Mouse (Mus musculus) cerebellum, adult 11 months (tissue): Measurements from ENCODE around the gene Tspan2.

Source experiments
- DNase-seq: peaks from one replicate; pipeline ENCODE4 v3.0.0; 2022

Gene Tspan2

GRCm38 (mm10) chr3:102734313-102735030 is at the start of gene Tspan2:
TSS of gene Tspan2 (plus strand) at chr3:102734529.
- peak; percentile 54 for DNase-seq

- no peak for DNase-seq
These were observed 47.5 kb upstream of the Tspan2 start for GRCm38 (mm10) chr3:102686861-102687260.

DNA sequence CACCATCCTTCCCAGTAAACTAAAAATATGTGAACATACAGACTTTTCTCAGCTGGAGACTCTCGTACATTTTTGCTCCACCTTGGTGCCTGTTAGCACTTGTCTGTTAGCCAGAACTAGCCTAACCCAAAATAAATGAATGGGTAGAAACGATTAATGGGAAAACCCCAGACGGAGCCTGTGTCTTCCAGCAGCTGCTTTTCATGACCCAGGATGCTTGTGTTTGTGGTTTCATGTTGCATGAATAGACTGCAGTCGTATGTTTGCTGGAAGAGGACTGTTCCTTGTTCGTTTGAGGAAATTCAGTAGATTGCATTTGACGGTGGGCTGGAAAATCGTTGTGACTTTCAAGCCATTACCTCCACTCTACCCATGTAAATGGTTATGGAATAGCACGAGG is 46.5 kb upstream of the Tspan2 start:
- no peak for DNase-seq

- peak; percentile 17 for DNase-seq
These were observed 42.4 kb upstream of the Tspan2 start for GRCm38 (mm10) chr3:102691802-102692484.

DNA sequence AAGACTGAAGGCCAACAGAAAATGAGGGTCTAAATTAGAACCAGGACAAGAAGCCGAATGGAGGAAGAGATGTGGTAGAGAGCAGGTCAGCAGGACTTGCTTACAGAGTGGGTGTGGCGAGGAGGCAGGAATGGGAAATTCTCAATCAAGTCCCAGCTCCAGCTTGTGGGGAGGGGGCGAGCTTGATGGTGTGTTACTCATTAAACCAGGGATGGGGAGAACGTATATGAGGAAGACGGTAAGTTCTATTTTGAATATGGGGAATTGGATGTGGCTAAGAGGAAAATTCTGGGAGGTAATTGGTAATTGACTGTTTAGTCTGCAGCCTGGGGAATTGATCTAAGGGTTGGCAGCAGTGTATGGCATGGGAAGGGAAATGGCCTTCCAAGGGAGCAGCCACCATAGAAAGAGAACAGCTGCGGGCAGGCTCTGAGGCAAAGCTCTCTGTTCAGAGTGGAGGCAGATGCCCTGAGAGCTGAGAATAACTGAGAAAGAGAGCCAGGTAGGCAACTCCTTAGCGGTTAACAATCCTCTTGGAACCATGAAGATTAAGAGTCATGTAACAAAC is 41.5 kb upstream of the Tspan2 start:
- no peak for DNase-seq

GRCm38 (mm10) chr3:102698127-102698526 is 36.2 kb upstream of the Tspan2 start:
- DNase-seq = no peak

- no peak for DNase-seq
These were observed 33.0 kb upstream of the Tspan2 start for GRCm38 (mm10) chr3:102701303-102701702.

DNA sequence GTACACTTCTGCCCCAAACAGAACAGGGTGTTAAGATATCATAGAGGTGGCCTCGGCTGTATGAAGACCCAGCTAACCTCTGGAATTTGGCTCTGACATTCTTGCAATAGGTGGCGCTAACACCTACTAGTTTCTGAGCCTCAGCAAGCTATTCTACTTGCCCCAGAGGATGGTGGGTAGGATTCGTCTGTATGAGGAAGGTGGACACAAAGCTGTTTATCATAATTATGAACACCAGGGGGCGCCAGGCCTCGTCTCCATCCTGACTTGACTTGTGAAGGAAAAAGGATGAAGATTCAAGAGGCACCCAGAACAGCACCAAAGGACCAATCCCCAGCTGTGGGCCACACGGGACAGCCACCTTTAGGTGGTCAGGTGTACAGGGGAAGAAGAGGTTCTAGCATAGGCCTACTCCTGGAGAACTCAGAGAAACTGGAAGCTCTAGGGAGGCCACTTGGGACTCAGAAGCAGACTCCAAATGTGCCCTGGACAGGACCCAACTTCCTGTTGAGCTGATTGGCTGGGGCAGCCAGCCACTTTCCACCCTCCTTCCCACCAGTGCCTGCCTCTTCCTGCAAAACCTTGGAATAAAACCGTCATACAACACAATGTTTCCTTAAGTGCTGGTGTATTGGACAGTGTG is 32.3 kb upstream of the Tspan2 start:
- no peak for DNase-seq

DNA sequence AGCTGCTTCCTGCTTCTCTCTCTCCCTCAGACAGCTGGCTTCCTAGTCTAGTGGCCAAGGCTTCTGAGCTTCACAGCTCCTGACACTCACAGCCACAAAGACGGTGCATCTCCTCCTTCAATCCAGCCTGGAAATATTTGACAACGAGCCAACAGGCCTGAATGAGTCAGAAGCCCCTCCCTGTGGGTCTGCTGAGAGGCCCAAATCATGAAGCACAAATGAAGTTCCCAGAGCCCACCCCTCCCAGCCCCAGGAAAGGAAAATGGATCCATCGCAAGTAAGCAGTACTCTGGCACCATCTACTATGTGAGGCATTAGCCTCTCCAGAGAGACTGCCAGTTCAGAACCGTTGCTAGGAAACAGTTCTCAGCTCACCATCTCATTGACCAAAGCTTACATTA is 30.3 kb upstream of the Tspan2 start:
- no peak for DNase-seq

GRCm38 (mm10) chr3:102708599-102708998 is 25.7 kb upstream of the Tspan2 start:
- DNase-seq = no peak

DNA sequence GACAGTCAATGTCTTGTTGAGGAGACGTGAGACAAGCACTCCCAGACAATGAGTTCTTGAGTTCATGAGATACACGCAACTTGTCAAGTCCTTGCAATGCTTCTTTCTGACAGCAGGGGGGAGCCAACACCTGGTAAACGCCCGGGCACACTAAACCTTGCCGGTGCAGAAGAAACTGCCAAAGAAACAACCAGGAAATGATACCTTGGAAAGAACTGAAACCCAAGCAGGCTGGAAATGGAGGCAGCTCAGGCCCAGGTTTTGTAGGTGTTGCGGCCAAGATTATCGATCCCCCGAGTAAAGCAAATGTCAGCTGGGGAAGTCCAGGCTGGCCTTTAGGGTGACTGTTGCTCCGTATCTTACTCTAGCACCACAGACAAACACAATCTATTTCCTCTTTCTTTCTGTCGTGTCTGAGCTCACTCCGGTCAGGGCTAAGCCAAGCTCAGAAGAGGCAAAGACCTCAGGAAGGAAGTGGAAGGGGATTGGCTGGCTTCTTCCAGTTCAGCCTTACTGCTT is 19.2 kb upstream of the Tspan2 start:
- peak; percentile 60 for DNase-seq

- DNase-seq = no peak
These were observed 18.5 kb upstream of the Tspan2 start for GRCm38 (mm10) chr3:102715839-102716238.

DNA sequence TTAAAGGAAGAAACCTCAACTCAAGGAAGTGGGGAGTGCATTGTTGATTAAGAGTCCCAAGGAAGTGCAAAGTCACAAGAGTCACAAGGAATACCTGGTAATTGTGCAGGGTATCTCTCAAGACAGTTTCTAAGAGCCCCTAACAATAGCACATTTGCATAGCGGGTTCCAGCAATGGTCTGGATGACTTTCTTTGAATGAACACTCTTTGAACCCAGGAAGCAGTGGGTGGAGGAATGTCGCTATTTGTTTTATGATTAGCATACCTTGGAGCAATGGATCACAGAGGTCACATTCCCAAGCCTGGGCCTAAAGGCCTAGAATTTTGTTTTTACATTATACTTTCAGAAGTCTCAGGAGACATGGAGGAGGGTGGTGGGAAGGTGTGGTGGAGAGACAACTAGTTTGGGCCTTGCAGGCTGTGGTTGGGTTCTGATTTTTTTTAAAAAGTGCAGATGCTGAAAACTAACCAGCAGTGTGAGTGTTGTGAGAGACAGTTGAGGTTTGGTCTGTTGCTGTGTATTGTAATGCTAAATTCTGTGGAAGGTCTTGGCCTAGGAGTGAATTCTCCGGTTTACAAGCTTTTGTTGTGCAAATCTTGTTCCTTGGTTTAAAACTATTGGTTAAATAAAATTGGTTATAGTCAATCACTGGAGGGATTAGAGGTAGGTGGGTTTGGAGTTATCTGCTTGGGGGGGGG is 16.6 kb upstream of the Tspan2 start:
- DNase-seq = no peak

DNA sequence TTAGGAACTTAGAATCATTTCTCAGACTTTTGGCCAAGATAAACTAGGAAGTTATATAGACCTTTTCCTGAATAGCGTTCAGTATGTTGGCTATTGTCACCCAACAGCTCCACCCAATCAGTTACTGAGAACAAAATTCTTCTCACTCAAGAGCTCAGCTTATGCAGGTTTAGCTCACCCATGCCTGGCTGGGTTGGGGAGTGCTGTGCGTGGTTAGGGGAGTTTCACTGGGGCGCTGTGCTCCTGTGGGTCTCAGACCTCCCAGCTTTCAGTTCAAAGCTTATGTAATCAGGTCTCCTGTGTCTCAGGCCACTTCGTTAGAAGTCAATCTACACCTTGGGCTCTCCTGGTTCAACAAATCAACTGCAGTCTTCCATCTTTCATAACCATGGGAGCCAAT is 11.2 kb upstream of the Tspan2 start:
- no peak for DNase-seq

GRCm38 (mm10) chr3:102723841-102724570 is 10.3 kb upstream of the Tspan2 start:
- no peak for DNase-seq

DNA sequence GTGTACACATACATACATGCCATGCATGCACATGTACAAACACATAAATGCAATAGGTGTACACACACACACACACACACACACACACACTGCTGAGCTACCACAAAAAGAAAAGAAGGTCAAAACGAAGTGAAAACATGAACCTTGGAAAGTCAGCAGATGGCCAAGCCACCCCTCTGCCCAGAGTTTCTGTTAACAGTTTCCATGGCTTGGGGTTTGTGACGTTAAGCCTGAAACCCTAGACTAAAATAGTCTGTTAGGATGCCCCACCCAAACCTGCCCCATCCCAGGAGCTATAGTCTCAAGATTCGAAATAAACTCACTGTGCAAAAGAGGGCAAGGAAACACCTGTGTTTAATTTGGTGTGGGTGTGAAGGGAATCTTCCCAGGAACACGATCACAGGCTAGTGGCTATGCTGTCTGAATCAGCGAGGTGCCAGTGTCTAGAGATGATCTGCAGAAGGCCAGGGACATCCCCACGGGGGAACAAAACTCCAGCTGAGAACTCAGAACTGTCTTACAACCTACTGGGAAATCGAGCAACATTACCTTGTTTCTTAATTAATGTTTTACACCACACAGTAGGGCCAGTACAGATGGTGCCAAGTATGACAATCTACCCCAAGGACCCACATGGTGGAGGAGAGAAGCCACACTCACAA is 9.4 kb upstream of the Tspan2 start:
- DNase-seq = no peak

- DNase-seq = no peak
These were observed 4.9 kb upstream of the Tspan2 start for GRCm38 (mm10) chr3:102729416-102729815.

DNA sequence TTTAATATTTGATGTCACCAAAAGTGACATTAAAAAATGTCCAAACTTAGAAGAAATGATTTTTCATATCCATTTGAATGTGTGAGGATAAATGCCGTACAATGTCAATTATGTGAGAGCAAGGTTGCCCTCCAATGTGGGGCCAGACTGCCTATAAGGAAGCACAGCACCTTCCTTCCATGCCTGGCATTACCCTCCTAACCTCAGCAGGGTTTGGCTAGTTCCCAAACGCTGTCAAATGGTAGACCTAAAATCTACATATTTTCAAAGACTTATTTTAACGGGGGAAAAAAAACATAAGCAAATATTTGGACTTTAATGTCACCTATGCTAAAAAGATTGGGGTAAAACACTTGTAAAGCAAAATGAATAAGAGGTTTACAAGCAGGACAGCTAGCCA is 3.2 kb upstream of the Tspan2 start:
- no peak for DNase-seq

GRCm38 (mm10) chr3:102732619-102733018 is 1.7 kb upstream of the Tspan2 start:
- no peak for DNase-seq

GRCm38 (mm10) chr3:102733050-102733449 is 1.3 kb upstream of the Tspan2 start:
- DNase-seq = no peak

GRCm38 (mm10) chr3:102733936-102734312 is 405 bp upstream of the Tspan2 start:
- DNase-seq = no peak
